Mouse (Mus musculus): ENCODE results near the gene Ubxn10. TPM values are rescaled to one million over a fixed set of nuclear protein-coding genes. Genes with fewer than 3 reads are reported as not detected.

Gene Ubxn10
- polyA plus RNA-seq, 1 experiment from 2014 or later = 4.5 TPM

DNA sequence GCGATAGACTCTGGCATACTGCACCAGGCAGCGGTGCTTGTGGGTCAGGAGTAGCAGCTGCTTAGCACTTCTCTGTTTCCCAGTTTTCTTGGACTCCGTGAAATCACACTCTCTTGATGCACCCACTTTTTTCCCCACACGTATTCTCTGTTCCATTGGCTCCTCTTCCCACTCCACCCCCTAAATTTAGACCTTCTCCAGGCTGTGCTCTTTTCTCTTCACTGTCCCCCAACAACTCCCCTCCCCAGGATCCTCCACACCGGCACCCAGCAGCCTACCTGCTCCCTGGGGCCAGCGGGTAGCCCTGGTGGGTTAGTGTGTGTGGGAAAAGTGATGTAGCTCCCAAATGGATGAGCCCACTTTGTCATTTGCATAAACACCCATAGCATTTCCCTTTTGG, 51.2 kb downstream of the Ubxn10 start:
- WGBS = 70% methylated on average over 6 of the region's 6 CpGs
- Histone ChIP-seq H3K4me1 (ENCODE audit: control insufficient read depth, insufficient read depth, low read depth, low read length) (peaks cover 17% of the 10 kb centered on the region), H3K27me3 (replicated peaks; ENCODE audit: control insufficient read depth, insufficient read depth, low read length) (no peaks in the 10 kb centered on the region), H3K27ac (ENCODE audit: low read depth, low read length) (no peak overlapping the region), H3K36me3 (ENCODE audit: control insufficient read depth, insufficient read depth, low read length) (no peaks in the 10 kb centered on the region), H3K9me3 (ENCODE audit: control insufficient read depth, low read length) (no peaks in the 10 kb centered on the region), H3K4me2 (ENCODE audit: low read length) (no peak overlapping the region), H3K9ac (ENCODE audit: low read depth, low read length) (no peak overlapping the region), H3K4me3 (ENCODE audit: low read length) (no peak overlapping the region)
- ATAC-seq = no peak

DNA sequence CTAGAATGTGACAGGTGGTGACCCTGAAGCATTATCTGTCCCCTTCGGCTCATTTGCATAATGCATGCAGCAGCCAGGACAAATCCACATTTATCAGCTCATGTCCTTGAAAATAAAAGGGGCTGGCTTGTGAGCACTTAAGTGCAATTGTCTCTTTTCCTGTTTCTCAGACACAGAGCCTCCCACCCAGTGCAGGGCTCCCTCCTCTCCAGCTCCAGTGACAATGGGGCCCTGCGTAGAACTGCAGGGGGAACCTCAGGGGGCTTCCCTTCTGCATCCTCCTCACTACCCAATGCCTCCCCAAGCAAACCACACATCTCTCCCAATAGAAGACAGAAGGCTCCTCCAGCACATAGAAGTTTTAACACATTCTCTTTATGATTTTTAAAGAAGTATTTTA, 54.2 kb downstream of the Ubxn10 start:
- WGBS = 28% methylated on average over 2 of the region's 2 CpGs
- Histone ChIP-seq H3K27me3 (replicated peaks; ENCODE audit: control insufficient read depth, insufficient read depth, low read length) (no peaks in the 10 kb centered on the region), H3K9ac (ENCODE audit: low read depth, low read length) (no peak overlapping the region), H3K4me2 (ENCODE audit: low read length) (no peak overlapping the region), H3K4me1 (ENCODE audit: control insufficient read depth, insufficient read depth, low read depth, low read length) (0 out of 2 replicates have a peak, but pooled peaks cover 5% of the 10 kb centered on the region), H3K9me3 (ENCODE audit: control insufficient read depth, low read length) (no peaks in the 10 kb centered on the region), H3K36me3 (ENCODE audit: control insufficient read depth, insufficient read depth, low read length) (no peaks in the 10 kb centered on the region), H3K4me3 (ENCODE audit: low read length) (no peak overlapping the region), H3K27ac (ENCODE audit: low read depth, low read length) (peak overlapping the region; percentile 16; the same call in 1 of the 2 replicates)
- ATAC-seq = 0 out of 2 replicates have a peak, but pooled peaks have one; percentile 17

DNA sequence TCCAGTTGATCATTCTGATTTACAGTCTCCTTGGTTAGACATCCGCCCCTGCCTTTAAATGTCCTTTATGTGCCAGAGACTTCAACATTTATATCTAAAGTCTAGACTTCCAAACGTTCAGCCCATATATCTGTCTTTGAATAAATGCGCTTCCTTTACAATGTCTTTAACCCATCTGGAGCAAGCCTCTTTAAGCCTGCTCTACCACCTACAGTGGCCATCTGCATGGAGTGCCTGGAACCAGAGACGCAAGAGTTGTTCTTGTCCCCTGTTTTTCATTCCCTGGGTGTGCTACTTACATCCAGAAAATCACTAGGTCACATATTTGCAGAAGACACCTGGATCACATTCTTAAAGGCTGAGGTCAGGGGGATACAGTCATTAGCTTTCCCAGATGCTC, 56.8 kb downstream of the Ubxn10 start:
- WGBS = 76% methylated on average over 4 of the region's 4 CpGs
- no peak for ATAC-seq
- Histone ChIP-seq H3K27me3 (replicated peaks; ENCODE audit: control insufficient read depth, insufficient read depth, low read length) (no peaks in the 10 kb centered on the region; the same call in 1 of the 2 replicates), H3K9ac (ENCODE audit: low read depth, low read length) (no peak overlapping the region), H3K36me3 (ENCODE audit: control insufficient read depth, insufficient read depth, low read length) (no peaks in the 10 kb centered on the region), H3K27ac (ENCODE audit: low read depth, low read length) (no peak overlapping the region), H3K9me3 (ENCODE audit: control insufficient read depth, low read length) (no peaks in the 10 kb centered on the region), H3K4me2 (ENCODE audit: low read length) (no peak overlapping the region), H3K4me3 (ENCODE audit: low read length) (no peak overlapping the region), H3K4me1 (ENCODE audit: control insufficient read depth, insufficient read depth, low read depth, low read length) (0 out of 2 replicates have a peak, but pooled peaks cover 8% of the 10 kb centered on the region)

DNA sequence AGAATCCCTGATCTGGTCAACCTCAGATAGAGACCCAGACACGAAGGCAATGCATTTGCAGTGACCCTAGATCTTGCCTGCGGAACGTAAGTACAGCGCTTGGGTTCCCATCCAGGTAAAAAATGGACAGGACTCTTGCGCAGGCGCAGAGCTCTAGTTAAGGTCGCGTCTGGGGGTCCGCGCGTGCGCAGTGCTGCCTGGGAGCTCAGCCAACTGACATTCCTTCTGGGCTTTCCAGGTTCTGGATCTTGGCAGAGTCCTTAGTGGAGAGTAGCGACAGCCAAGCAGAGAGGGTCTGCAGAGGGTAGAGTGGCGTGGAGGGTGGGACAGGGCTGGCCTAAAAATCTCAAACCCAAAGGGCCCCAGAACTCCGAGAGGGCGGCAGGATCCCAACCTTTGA, 59.4 kb downstream of the Ubxn10 start:
- Histone ChIP-seq H3K4me2 (ENCODE audit: low read length) (peak overlapping the region; percentile 59), H3K27me3 (replicated peaks; ENCODE audit: control insufficient read depth, insufficient read depth, low read length) (no peaks in the 10 kb centered on the region; the same call in 1 of the 2 replicates), H3K36me3 (ENCODE audit: control insufficient read depth, insufficient read depth, low read length) (no peaks in the 10 kb centered on the region), H3K4me3 (ENCODE audit: low read length) (peak overlapping the region; percentile 33), H3K4me1 (ENCODE audit: control insufficient read depth, insufficient read depth, low read depth, low read length) (0 out of 2 replicates have a peak, but pooled peaks cover 8% of the 10 kb centered on the region), H3K9ac (ENCODE audit: low read depth, low read length) (peak overlapping the region; percentile 47), H3K9me3 (ENCODE audit: control insufficient read depth, low read length) (no peaks in the 10 kb centered on the region), H3K27ac (ENCODE audit: low read depth, low read length) (peak overlapping the region; percentile 61)
- ATAC-seq = peak; percentile 75; the same call in 1 of the 2 replicates
- 15% methylated on average over 16 of the region's 16 CpGs for WGBS

DNA sequence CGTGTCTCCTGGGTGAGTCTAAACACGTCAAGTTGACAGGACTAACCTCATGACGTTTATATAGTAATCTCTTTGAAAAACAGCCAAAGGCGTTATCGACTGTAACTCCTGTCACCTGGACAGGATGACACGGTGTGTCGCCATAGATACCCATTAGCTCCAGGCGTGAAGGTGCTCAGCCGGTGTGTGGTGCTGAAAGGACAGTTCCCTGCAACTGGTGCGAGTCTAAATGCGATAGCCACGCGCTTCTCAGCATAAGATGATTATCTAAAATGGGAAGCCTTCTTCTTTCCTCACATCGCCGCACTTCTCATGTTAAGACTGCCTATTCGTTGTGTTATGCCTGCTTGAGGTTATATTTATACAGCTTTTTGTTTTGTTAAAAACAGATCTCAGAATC, 60.5 kb downstream of the Ubxn10 start:
- Histone ChIP-seq H3K27me3 (replicated peaks; ENCODE audit: control insufficient read depth, insufficient read depth, low read length) (no peaks in the 10 kb centered on the region; the same call in 1 of the 2 replicates), H3K27ac (ENCODE audit: low read depth, low read length) (no peak overlapping the region), H3K9ac (ENCODE audit: low read depth, low read length) (no peak overlapping the region), H3K4me2 (ENCODE audit: low read length) (no peak overlapping the region), H3K9me3 (ENCODE audit: control insufficient read depth, low read length) (no peaks in the 10 kb centered on the region), H3K4me1 (ENCODE audit: control insufficient read depth, insufficient read depth, low read depth, low read length) (0 out of 2 replicates have a peak, but pooled peaks cover 8% of the 10 kb centered on the region), H3K4me3 (ENCODE audit: low read length) (no peak overlapping the region), H3K36me3 (ENCODE audit: control insufficient read depth, insufficient read depth, low read length) (no peaks in the 10 kb centered on the region)
- WGBS = 16% methylated on average over 16 of the region's 16 CpGs
- no peak for ATAC-seq

DNA sequence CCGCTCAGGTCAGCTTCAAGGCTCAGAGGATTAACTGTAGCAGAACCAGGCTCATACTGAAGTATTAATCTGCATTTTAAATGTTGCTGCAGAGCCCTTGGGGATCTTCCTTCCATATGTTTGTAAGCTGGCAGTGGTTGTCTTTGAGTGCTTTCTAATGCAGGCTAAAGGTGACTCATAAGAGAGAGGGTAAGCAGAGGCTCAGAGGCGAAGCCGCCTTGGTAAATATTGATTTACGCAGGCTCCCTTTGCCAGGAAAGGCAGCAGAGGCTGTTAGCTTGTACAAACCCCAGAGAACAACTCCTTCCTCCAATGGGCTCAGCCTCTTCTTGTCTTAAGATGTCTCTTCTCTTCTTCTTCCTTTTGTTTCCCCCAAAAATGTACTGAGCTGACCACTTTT, 64.8 kb downstream of the Ubxn10 start:
- H3K27ac ChIP-seq (ENCODE audit: low read depth, low read length) = no peak overlapping the region
- no peak for ATAC-seq
- H3K27me3 ChIP-seq (replicated peaks; ENCODE audit: control insufficient read depth, insufficient read depth, low read length) = no peaks in the 10 kb centered on the region; the same call in 1 of the 2 replicates
- WGBS = 61% methylated on average over 4 of the region's 4 CpGs
- no peaks in the 10 kb centered on the region for H3K4me1 ChIP-seq (ENCODE audit: control insufficient read depth, insufficient read depth, low read depth, low read length)
- H3K4me3 ChIP-seq (ENCODE audit: low read length) = no peak overlapping the region
- H3K9me3 ChIP-seq (ENCODE audit: control insufficient read depth, low read length) = no peaks in the 10 kb centered on the region
- H3K36me3 ChIP-seq (ENCODE audit: control insufficient read depth, insufficient read depth, low read length) = no peaks in the 10 kb centered on the region
- H3K4me2 ChIP-seq (ENCODE audit: low read length) = no peak overlapping the region
- no peak overlapping the region for H3K9ac ChIP-seq (ENCODE audit: low read depth, low read length)

DNA sequence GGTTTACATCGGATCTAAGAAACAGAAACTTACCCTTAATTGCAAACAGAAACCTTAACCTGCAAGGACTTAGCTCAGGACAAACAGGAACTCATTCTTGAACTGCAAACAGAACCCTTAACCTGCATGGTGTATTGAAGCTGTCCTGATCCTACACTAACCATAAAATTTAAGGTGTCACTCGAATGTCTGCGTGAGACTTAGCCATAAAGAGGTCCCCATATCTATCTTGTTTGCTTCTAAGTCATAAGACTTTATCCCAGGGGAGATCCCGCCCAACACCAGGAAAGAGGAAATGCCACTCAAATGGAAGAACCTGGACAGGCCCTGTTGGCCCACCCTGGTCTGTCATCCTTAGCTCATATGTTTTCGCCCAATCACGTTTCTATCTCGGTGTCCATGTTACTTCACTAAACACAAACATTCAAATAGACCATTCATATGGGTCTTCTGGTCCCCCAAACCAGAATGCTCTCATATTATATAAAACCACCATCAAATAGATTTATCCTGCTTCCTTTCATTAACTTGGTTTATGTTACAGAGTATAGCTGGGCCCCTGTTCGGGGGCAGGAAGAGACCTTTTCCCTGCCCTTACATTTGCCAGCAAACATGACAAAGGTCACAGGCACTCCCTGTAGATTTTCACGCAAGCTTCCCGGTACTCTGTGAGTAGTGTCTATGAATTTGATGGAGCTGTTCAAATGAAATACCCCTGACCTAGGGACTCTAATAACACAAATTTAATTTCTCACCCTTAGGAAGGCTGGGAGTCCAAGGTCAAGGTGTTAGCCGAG, 66.7 kb downstream of the Ubxn10 start:
- ATAC-seq = no peak
- H3K9me3 ChIP-seq (ENCODE audit: control insufficient read depth, low read length) = no peaks in the 10 kb centered on the region
- no peak overlapping the region for H3K27ac ChIP-seq (ENCODE audit: low read depth, low read length)
- WGBS = 85% methylated on average over 11 of the region's 11 CpGs
- no peaks in the 10 kb centered on the region for H3K4me1 ChIP-seq (ENCODE audit: control insufficient read depth, insufficient read depth, low read depth, low read length)
- no peaks in the 10 kb centered on the region for H3K27me3 ChIP-seq (replicated peaks; ENCODE audit: control insufficient read depth, insufficient read depth, low read length)
- no peak overlapping the region for H3K4me2 ChIP-seq (ENCODE audit: low read length)
- H3K9ac ChIP-seq (ENCODE audit: low read depth, low read length) = no peak overlapping the region
- no peaks in the 10 kb centered on the region for H3K36me3 ChIP-seq (ENCODE audit: control insufficient read depth, insufficient read depth, low read length)
- H3K4me3 ChIP-seq (ENCODE audit: low read length) = no peak overlapping the region

DNA sequence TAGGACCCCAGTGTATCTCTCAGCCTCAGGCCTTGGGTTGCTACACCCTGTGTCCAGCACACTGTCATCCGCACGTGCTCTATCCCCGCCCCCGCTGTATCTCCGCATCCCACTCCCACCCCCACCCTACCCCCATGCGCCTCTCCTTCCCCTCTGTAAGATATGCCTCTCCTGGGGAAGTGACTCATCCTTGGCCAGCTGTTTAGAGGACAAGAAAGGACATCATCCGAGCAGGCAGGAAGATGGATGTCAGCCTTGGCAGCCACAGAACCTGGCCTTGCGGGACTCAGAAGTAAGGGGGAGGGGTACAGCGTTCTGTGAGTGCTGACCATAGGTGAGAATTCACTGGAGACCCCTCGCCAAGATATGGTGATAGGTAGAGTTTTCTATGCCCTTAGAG, 70.4 kb downstream of the Ubxn10 start:
- no peaks in the 10 kb centered on the region for H3K36me3 ChIP-seq (ENCODE audit: control insufficient read depth, insufficient read depth, low read length)
- H3K4me3 ChIP-seq (ENCODE audit: low read length) = no peak overlapping the region
- H3K27ac ChIP-seq (ENCODE audit: low read depth, low read length) = no peak overlapping the region
- H3K4me1 ChIP-seq (ENCODE audit: control insufficient read depth, insufficient read depth, low read depth, low read length) = no peaks in the 10 kb centered on the region
- 75% methylated on average over 10 of the region's 10 CpGs for WGBS
- H3K9ac ChIP-seq (ENCODE audit: low read depth, low read length) = no peak overlapping the region
- no peak overlapping the region for H3K4me2 ChIP-seq (ENCODE audit: low read length)
- no peak for ATAC-seq
- H3K27me3 ChIP-seq (replicated peaks; ENCODE audit: control insufficient read depth, insufficient read depth, low read length) = no peaks in the 10 kb centered on the region
- H3K9me3 ChIP-seq (ENCODE audit: control insufficient read depth, low read length) = no peaks in the 10 kb centered on the region

DNA sequence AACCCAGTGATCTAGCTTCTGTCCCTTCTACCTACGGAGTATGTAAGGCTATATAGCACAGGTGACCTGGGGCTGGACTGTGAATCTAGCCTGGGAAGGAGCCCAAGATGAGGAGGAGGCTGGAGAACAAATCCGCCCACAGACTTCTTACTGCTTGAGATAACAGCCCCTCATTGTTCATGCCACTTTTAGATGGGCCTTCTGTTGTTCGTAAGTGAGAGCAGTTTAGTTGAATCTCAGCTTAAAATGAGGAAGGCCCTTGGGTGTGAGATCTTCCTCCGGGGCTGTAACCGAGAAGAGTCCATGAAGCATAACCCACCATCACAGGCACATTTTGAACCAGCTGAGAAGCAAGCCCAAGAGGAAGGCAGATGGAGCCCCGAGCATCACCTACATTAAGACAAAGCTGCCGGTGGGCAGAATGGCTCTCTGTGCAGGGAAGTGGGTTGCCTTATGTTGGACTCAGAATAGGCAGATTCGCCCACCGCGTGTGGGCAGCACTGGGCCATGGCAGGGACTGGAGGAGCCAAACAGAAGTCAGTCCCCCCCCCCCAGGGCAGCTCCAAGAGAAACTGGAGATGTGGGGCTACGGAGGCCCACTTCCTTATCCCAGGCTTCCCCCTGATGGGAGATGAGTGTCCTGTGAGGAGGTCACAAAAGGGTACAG, 76.9 kb downstream of the Ubxn10 start:
- Histone ChIP-seq H3K36me3 (ENCODE audit: control insufficient read depth, insufficient read depth, low read length) (no peaks in the 10 kb centered on the region), H3K4me1 (ENCODE audit: control insufficient read depth, insufficient read depth, low read depth, low read length) (no peaks in the 10 kb centered on the region), H3K27me3 (replicated peaks; ENCODE audit: control insufficient read depth, insufficient read depth, low read length) (no peaks in the 10 kb centered on the region), H3K4me2 (ENCODE audit: low read length) (no peak overlapping the region), H3K27ac (ENCODE audit: low read depth, low read length) (no peak overlapping the region), H3K9me3 (ENCODE audit: control insufficient read depth, low read length) (no peaks in the 10 kb centered on the region), H3K9ac (ENCODE audit: low read depth, low read length) (no peak overlapping the region), H3K4me3 (ENCODE audit: low read length) (no peak overlapping the region)
- 83% methylated on average over 11 of the region's 11 CpGs for WGBS
- ATAC-seq = no peak
